Mouse (Mus musculus) splenic B cell, adult 2 months (primary cell): Measurements from ENCODE around the gene Dop1b.

Experiments used
- DNase-seq: peaks from one replicate; pipeline ENCODE4 v3.0.0-alpha.2; 2011; ENCODE audit warnings: low read depth, low spot score
- H3K27me3 ChIP-seq: 2 replicates; pipeline ENCODE4 v1.6.1; 2012; ENCODE audit warnings: mild to moderate bottlenecking, low read length, moderate library complexity, mixed read lengths; ENCODE audit not compliant: control insufficient read depth, poor library complexity, insufficient read depth, severe bottlenecking
- H3K36me3 ChIP-seq: 2 replicates; pipeline ENCODE4 v1.6.1; 2012; ENCODE audit warnings: mild to moderate bottlenecking, low read length, moderate library complexity, mixed read lengths; ENCODE audit not compliant: control insufficient read depth, poor library complexity, insufficient read depth, severe bottlenecking

The Dop1b gene

GRCm38 (mm10) chr16:93728676-93729075 is 17.0 kb downstream of the Dop1b start:
- H3K36me3 ChIP-seq = no peaks in the 10 kb centered on the region; the same call in 1 of the 2 replicates
- H3K27me3 ChIP-seq = no peaks in the 10 kb centered on the region
- no peak for DNase-seq

DNA sequence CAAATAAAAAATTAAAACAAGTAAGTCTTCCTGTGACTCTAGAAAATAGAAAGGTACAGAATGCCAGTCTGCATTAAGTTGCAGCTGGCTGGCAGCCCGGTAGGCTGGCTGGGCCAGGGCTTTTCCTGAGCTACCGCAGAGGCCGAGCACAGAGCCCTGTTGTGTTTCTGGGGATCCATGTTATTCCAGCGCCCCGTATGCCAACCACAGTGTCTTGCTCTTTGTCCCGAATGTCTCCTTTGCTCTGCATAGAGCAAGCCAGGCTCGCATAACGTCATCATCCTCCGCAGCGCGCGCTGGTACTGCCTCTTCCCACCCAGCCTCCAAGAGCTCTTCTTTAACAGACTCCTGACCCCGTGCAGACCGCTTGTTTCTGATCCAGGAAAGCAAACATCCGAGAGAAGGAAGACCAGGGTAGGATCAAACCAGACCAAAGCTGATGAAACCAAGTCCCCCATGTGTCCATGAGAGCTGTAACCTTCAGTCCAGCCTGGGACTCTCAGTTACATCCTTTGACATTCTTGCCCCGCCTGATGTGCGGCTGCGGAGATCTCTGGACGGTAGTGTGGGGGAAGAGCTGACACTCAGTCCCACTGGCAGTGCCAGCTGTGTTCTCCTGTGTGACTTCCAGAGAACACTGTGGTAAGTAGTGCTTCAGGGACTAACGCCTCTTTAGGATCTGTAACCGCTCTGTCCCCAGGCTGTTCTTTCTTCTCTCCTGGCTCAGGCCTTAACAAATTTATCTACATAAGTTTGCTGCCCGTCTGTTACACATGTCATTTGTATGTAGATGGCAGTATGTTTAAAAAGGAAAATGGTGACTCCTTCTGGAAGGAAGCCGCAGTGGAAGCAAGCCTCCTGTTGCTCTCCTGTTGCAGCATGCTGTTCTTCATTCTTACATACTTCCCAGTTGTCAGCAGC is 18.4 kb downstream of the Dop1b start:
- DNase-seq = no peak
- H3K27me3 ChIP-seq = no peaks in the 10 kb centered on the region
- no peaks in the 10 kb centered on the region; the same call in 1 of the 2 replicates for H3K36me3 ChIP-seq

- H3K36me3 ChIP-seq = no peaks in the 10 kb centered on the region
- no peak for DNase-seq
- H3K27me3 ChIP-seq = no peaks in the 10 kb centered on the region
Measured at GRCm38 (mm10) chr16:93731310-93731709, 19.6 kb downstream of the Dop1b start.

DNA sequence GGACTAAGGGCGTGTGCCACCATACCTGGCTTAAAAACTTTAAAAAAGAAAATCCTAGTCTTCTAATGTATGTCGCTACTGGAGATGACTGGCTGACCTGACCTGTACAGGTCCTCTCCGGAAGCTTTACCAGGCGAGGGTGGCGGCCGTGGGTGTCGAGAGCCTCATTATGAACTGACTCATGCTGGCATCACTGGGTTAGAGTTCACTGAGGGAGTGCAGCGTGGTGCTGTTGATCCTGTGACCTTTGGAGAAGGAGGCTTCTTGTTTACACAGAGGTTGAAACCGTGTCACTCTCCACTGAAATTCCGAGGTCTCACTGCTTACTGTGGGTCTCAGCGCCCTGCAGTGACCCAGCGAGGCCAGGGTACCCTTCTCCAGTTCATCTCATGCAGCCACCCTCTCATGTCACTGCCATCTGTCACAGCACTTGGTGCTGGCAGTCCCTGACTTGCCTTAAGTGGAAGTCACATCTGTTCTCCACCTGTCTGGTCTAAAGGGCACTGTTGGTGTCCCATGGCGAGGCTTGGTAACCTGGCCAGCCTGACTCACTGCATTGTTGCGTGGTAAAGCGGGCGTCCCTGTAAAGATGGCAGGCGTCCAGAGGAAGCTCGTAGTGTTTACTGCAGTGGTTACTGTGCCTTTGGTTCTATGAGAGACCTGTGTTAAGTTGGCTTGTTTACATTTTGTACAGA is 21.3 kb downstream of the Dop1b start:
- no peaks in the 10 kb centered on the region for H3K27me3 ChIP-seq
- no peak for DNase-seq
- no peaks in the 10 kb centered on the region for H3K36me3 ChIP-seq

- DNase-seq = no peak
- Histone ChIP-seq H3K36me3 (peaks cover 5% of the 10 kb centered on the region; the same call in 1 of the 2 replicates), H3K27me3 (no peaks in the 10 kb centered on the region)
Measured at GRCm38 (mm10) chr16:93739251-93739650, 27.5 kb downstream of the Dop1b start.

GRCm38 (mm10) chr16:93742903-93743302 is 31.2 kb downstream of the Dop1b start:
- DNase-seq = no peak
- Histone ChIP-seq H3K36me3 (peaks cover 5% of the 10 kb centered on the region; the same call in 1 of the 2 replicates), H3K27me3 (no peaks in the 10 kb centered on the region)

DNA sequence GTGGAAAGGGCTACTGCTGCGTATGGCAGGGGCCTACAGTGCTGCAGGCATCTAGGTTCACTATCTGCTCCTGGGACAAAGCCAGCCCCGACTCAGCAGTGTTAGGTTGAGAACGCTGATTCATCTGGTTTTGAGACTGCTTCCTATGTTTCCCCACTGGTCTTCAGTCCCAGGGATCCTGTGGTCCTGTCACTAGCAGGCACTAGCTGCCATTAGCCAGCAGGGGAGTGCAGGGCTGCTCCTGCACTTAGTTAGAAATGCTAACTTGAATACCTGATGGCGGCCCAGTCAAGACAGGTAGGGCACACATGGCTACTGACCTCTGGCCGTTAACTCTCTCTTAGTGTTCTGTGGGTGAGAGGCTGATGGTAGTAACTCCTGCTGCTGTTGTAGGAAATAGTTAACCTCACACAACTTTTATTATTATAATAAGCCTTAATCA is 32.4 kb downstream of the Dop1b start:
- DNase-seq = no peak
- Histone ChIP-seq H3K27me3 (no peaks in the 10 kb centered on the region), H3K36me3 (peaks cover 5% of the 10 kb centered on the region)

DNA sequence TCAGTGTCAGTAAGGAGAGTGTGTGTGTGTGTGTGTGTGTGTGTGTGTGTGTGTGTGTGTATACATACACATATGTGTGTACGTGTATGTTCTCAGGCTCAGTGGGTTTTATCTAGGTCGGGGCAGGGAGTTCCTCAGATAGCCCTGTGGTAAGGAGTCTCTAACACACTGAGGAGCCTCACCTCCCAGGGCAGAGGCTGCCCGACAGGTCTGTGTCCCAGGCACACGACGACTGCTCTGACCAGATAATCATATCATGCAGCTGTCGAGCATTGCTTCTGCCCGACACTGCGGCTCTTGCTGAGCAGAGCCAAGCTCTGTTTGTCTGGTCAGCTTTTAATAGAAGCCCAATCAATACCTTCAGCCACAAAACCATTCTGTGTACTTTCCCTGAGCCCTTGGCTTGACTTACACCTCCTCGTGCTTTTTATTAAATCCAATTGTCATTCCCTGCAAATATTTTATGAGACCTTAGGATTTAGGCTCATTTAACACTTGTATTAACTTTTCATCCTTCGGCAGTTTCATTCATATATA is 33.2 kb downstream of the Dop1b start:
- peaks cover 1% of the 10 kb centered on the region for H3K36me3 ChIP-seq
- no peak for DNase-seq
- H3K27me3 ChIP-seq = no peaks in the 10 kb centered on the region

GRCm38 (mm10) chr16:93746397-93746796 is 34.7 kb downstream of the Dop1b start:
- no peaks in the 10 kb centered on the region; the same call in none of the 2 replicates for H3K36me3 ChIP-seq
- no peak for DNase-seq
- no peaks in the 10 kb centered on the region for H3K27me3 ChIP-seq

DNA sequence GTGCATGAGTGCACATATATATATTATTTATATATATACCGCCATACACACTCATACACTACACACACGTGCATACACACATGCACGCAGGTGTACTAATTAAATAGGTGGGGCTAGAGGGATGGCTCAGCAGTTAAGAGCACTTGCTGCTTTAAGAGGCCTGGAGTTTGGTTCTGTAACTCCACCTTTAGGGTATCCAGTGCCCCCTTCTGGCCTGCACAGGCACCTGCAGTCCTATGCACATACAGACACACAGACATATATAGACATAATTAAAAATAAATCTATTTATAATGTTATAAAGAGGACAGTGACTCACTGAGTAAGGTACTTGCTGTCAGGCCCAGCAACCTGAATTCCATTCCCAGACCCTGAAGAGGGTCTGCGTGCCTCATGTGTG is 35.3 kb downstream of the Dop1b start:
- DNase-seq = peak; percentile 5
- Histone ChIP-seq H3K27me3 (no peaks in the 10 kb centered on the region), H3K36me3 (no peaks in the 10 kb centered on the region; the same call in none of the 2 replicates)

DNA sequence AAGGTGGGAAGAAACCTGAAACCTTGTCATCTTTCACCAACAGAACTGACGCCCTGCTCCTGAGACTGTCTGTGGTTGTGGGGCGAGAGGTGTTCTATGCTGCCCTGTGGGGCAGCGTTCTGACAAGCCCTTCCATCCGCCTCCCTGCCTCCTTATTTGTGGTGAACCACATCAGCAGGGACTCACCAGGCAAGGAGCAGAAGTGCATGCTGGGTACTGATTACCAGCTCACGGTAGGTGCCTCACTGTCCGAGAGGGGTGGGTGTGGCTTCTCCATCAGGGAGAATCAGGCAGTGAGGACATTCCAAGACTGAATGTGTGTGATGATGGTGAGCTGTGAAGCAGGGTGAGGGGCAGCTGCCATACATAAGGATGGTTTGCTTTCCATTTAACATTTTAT is 35.7 kb downstream of the Dop1b start:
- Histone ChIP-seq H3K36me3 (no peaks in the 10 kb centered on the region; the same call in none of the 2 replicates), H3K27me3 (no peaks in the 10 kb centered on the region)
- no peak for DNase-seq

- peaks cover 3% of the 10 kb centered on the region for H3K36me3 ChIP-seq
- no peak for DNase-seq
- no peaks in the 10 kb centered on the region for H3K27me3 ChIP-seq
Measured at GRCm38 (mm10) chr16:93749147-93749910, 37.6 kb downstream of the Dop1b start.

DNA sequence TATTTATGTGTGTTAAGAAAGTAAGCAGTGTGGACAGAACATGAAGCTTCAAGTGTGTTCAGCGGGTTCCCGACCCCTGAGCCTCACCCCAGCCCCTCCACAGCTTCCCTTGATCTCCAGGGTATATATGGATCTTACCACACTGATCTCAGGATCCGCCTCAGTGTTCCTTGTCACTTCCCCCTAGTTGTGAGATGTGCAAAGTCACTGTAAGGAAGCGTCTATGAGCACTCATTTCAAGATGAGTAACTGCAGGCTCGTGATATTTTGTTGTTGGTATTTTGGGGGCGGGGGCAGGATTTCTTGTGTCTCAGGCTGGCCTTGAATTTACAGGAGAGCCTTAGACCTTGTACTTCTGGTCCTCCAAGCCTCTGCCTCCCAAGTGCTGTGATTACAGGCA is 38.8 kb downstream of the Dop1b start:
- Histone ChIP-seq H3K36me3 (peaks cover 5% of the 10 kb centered on the region), H3K27me3 (no peaks in the 10 kb centered on the region)
- no peak for DNase-seq

- DNase-seq = no peak
- peaks cover 5% of the 10 kb centered on the region for H3K36me3 ChIP-seq
- H3K27me3 ChIP-seq = no peaks in the 10 kb centered on the region
Measured at GRCm38 (mm10) chr16:93751816-93752215, 40.1 kb downstream of the Dop1b start.
